Mouse (Mus musculus): ENCODE measurements around the gene Tmbim4.

- TF ChIP-seq CTCF (IDR thresholded peaks at IDR 0.05; ENCODE audit: low read depth, low read length) (no peak), TAL1 (conservative IDR thresholded peaks at IDR 0.05; ENCODE audit: low read depth, low read length) (no peak), GATA1 (IDR thresholded peaks at IDR 0.05; ENCODE audit: borderline replicate concordance, low read length) (no peak)
Observed at GRCm38 (mm10) chr10:120271318-120271717, 69.9 kb downstream of the Tmbim4 start.

All from G1E (cell line).